Mouse (Mus musculus) CH12.LX (cell line): ENCODE results near the gene Pde4d.

ENCODE experiments used
- CHD2 ChIP-seq: IDR thresholded peaks from 2 replicates; pipeline ENCODE4 v1.6.1; 2011; ENCODE audit warnings: low read length, improper control_type of control experiment
- CTCF ChIP-seq, 2 experiments: IDR thresholded peaks in 1 of 2; conservative IDR thresholded peaks in 1 of 2; 2 replicates each; pipeline ENCODE4 v1.5.1; 2011 to 2012; ENCODE audit warnings: low read depth in 2 of 2, low read length in 2 of 2, improper control_type of control experiment in 1 of 2, inconsistent platforms in 1 of 2, mild to moderate bottlenecking in 1 of 2, moderate library complexity in 1 of 2
- E2F4 ChIP-seq: IDR thresholded peaks from 2 replicates; pipeline ENCODE4 v1.6.1; 2011; ENCODE audit warnings: low read depth, low read length, improper control_type of control experiment; ENCODE audit not compliant: insufficient replicate concordance
- EP300 ChIP-seq: IDR thresholded peaks from 2 replicates; pipeline ENCODE4 v1.6.1; 2011; ENCODE audit warnings: low read length, improper control_type of control experiment
- JUND ChIP-seq: conservative IDR thresholded peaks from 2 replicates; pipeline ENCODE4 v1.6.1; 2011; ENCODE audit warnings: low read depth, low read length, improper control_type of control experiment
- POLR2A ChIP-seq: IDR thresholded peaks from 2 replicates; pipeline ENCODE4 v1.6.1; 2011; ENCODE audit warnings: low read depth, mild to moderate bottlenecking, improper control_type of control experiment, low read length
- UBTF ChIP-seq: IDR thresholded peaks from 2 replicates; pipeline ENCODE4 v1.6.1; 2012; ENCODE audit warnings: low read depth, mild to moderate bottlenecking, inconsistent platforms, low read length, improper control_type of control experiment, moderate library complexity

GRCm38 (mm10) chr13:108859336-108859735 lies 409.6 kb downstream of the Pde4d start:
- no peak for TF ChIP-seq POLR2A
- no peak for TF ChIP-seq JUND
- TF ChIP-seq UBTF, result no peak
- TF ChIP-seq CHD2, result no peak
- no peak for TF ChIP-seq CTCF (conservative IDR thresholded peaks at IDR 0.05 in 1 of 2, IDR thresholded peaks at IDR 0.05 in 1 of 2; ENCODE audit: low read depth in 2 of 2, low read length in 2 of 2)
- no peak for TF ChIP-seq EP300
- no peak for TF ChIP-seq E2F4
